Comparison of ENCODE assay signal across 12 mouse cellular contexts in genomic region chr11:35775606-35776005, GRCm38 (mm10). TPM values are rescaled to one million over a fixed set of nuclear protein-coding genes. Genes with fewer than 3 reads are reported as not detected.
"Had no signal": no experiment of that assay in that cellular context is flagged by ENCODE, and none has a peak within 500 bp of the region (broad histone marks: within the 10 kb centered on the region; RNA-seq: fewer than 3 reads in every experiment).

No protein-coding gene starts in this region.

- DNase-seq: gastrocnemius, adult 2 months; gastrocnemius, postnatal 10 days; gastrocnemius, postnatal 25 days; heart, adult 2 months; heart, postnatal 4 days; kidney, adult 18-20 months; kidney, postnatal 10 days; kidney, postnatal 4 days had no signal

RNA-seq across cellular contexts. Expression of gene Fbll1, which starts 23.1 kb away (rescaled TPM):
- total RNA-seq: gastrocnemius, adult 2 months; gastrocnemius, postnatal 25 days; gastrocnemius, postnatal 4 days; granulocyte monocyte progenitor cell, adult 5-6 weeks; heart, adult 2 months; heart, postnatal 25 days; heart, postnatal 4 days; liver, adult 2 months had no signal
